Mouse (Mus musculus): ENCODE results near the gene Fzd5.

The Fzd5 gene

GRCm38 (mm10) chr1:64735781-64736680, 1.5 kb downstream of the Fzd5 start:
- in situ Hi-C loops (cut with MboI; ENCODE audit: low pct_unique_long_range_greater_than_20kb in 1 of 2, low sequenced_read_pairs in 2 of 2, unreplicated experiment in 1 of 2): loop anchor here (25.0 kb wide), 1 partner anchor 451 kb away; the partner anchor contains the start of genes Idh1 (in 2 of the 2) and Pikfyve (in 2 of the 2)

GRCm38 (mm10) chr1:64734771-64735750, 2.5 kb downstream of the Fzd5 start:
- in situ Hi-C loops (cut with MboI; ENCODE audit: low pct_unique_long_range_greater_than_20kb in 1 of 2, low sequenced_read_pairs in 2 of 2, unreplicated experiment in 1 of 2): loop anchor here (25.0 kb wide), 1 partner anchor 452 kb away; the partner anchor contains the start of genes Idh1 (in 2 of the 2) and Pikfyve (in 2 of the 2)

- in situ Hi-C loops (cut with MboI; ENCODE audit: low pct_unique_long_range_greater_than_20kb in 1 of 2, low sequenced_read_pairs in 2 of 2, unreplicated experiment in 1 of 2): loop anchor here (25.0 kb wide), 1 partner anchor 454 kb away; the partner anchor contains the start of genes Idh1 (in 2 of the 2) and Pikfyve (in 2 of the 2)
Measured at GRCm38 (mm10) chr1:64733453-64734245, 3.9 kb downstream of the Fzd5 start.

GRCm38 (mm10) chr1:64732637-64733200, 4.8 kb downstream of the Fzd5 start:
- in situ Hi-C loops (cut with MboI; ENCODE audit: low pct_unique_long_range_greater_than_20kb in 1 of 2, low sequenced_read_pairs in 2 of 2, unreplicated experiment in 1 of 2): loop anchor here (25.0 kb wide), 1 partner anchor 455 kb away; the partner anchor contains the start of genes Idh1 (in 2 of the 2) and Pikfyve (in 2 of the 2)

GRCm38 (mm10) chr1:64732161-64732560, 5.4 kb downstream of the Fzd5 start:
- in situ Hi-C loops (cut with MboI; ENCODE audit: low pct_unique_long_range_greater_than_20kb in 1 of 2, low sequenced_read_pairs in 2 of 2, unreplicated experiment in 1 of 2): loop anchor here (25.0 kb wide), 1 partner anchor 455 kb away; the partner anchor contains the start of genes Idh1 (in 2 of the 2) and Pikfyve (in 2 of the 2)

- in situ Hi-C loops (cut with MboI; ENCODE audit: low pct_unique_long_range_greater_than_20kb in 1 of 2, low sequenced_read_pairs in 2 of 2, unreplicated experiment in 1 of 2): loop anchor here (25.0 kb wide), 1 partner anchor 456 kb away; the partner anchor contains the start of genes Idh1 (in 2 of the 2) and Pikfyve (in 2 of the 2)
Measured at GRCm38 (mm10) chr1:64731341-64732020, 6.1 kb downstream of the Fzd5 start.

- in situ Hi-C loops (cut with MboI; ENCODE audit: low pct_unique_long_range_greater_than_20kb in 1 of 2, low sequenced_read_pairs in 2 of 2, unreplicated experiment in 1 of 2): loop anchor here (25.0 kb wide), 1 partner anchor 457 kb away; the partner anchor contains the start of genes Idh1 (in 2 of the 2) and Pikfyve (in 2 of the 2)
Measured at GRCm38 (mm10) chr1:64730046-64730445, 7.5 kb downstream of the Fzd5 start.

GRCm38 (mm10) chr1:64721034-64721587, 16.4 kb downstream of the Fzd5 start:
- in situ Hi-C loops (cut with MboI; ENCODE audit: low pct_unique_long_range_greater_than_20kb in 1 of 2, low sequenced_read_pairs in 2 of 2, unreplicated experiment in 1 of 2): loop anchor here in 1 of 2 experiments (25.0 kb wide), 1 partner anchor 266 kb away; no protein-coding TSS in a partner anchor

- in situ Hi-C loops (cut with MboI; ENCODE audit: low pct_unique_long_range_greater_than_20kb in 1 of 2, low sequenced_read_pairs in 2 of 2, unreplicated experiment in 1 of 2): loop anchor here (10.0 to 25.0 kb wide), 2 partner anchors 267 to 270 kb away; no protein-coding TSS in a partner anchor
Measured at GRCm38 (mm10) chr1:64717504-64717903, 20.0 kb downstream of the Fzd5 start.

GRCm38 (mm10) chr1:64716589-64717304, 20.8 kb downstream of the Fzd5 start:
- in situ Hi-C loops (cut with MboI; ENCODE audit: low pct_unique_long_range_greater_than_20kb in 1 of 2, low sequenced_read_pairs in 2 of 2, unreplicated experiment in 1 of 2): loop anchor here (10.0 to 25.0 kb wide), 2 partner anchors 268 to 271 kb away; no protein-coding TSS in a partner anchor

GRCm38 (mm10) chr1:64715458-64715857, 22.1 kb downstream of the Fzd5 start:
- in situ Hi-C loops (cut with MboI; ENCODE audit: low pct_unique_long_range_greater_than_20kb in 1 of 2, low sequenced_read_pairs in 2 of 2, unreplicated experiment in 1 of 2): loop anchor here (10.0 to 25.0 kb wide), 2 partner anchors 269 to 272 kb away; no protein-coding TSS in a partner anchor

- in situ Hi-C loops (cut with MboI; ENCODE audit: low pct_unique_long_range_greater_than_20kb in 1 of 2, low sequenced_read_pairs in 2 of 2, unreplicated experiment in 1 of 2): loop anchor here (10.0 to 25.0 kb wide), 2 partner anchors 273 to 275 kb away; no protein-coding TSS in a partner anchor
Measured at GRCm38 (mm10) chr1:64712006-64712760, 25.4 kb downstream of the Fzd5 start.

- in situ Hi-C loops (cut with MboI; ENCODE audit: low pct_unique_long_range_greater_than_20kb in 1 of 2, low sequenced_read_pairs in 2 of 2, unreplicated experiment in 1 of 2): loop anchor here (10.0 to 25.0 kb wide), 2 partner anchors 275 to 277 kb away; no protein-coding TSS in a partner anchor
Measured at GRCm38 (mm10) chr1:64709891-64710290, 27.7 kb downstream of the Fzd5 start.

GRCm38 (mm10) chr1:64706610-64707009, 30.9 kb downstream of the Fzd5 start:
- in situ Hi-C loops (cut with MboI; ENCODE audit: low pct_unique_long_range_greater_than_20kb in 1 of 2, low sequenced_read_pairs in 2 of 2, unreplicated experiment in 1 of 2): loop anchor here in 1 of 2 experiments (25.0 kb wide), 1 partner anchor 281 kb away; no protein-coding TSS in a partner anchor
